Comparison of ENCODE assay signal across 18 mouse cellular contexts in genomic region chr12:17202492-17203322, GRCm38 (mm10). TPM values are rescaled to one million over a fixed set of nuclear protein-coding genes. Genes with fewer than 3 reads are reported as not detected.
A peak's percentile ranks its signal among the peaks of the same experiment; 100 is the strongest.
DNase-seq lines count a peak whose midpoint lies in the region; ATAC-seq and TF ChIP-seq lines count a peak whose summit lies in the region.
"Had no signal": no experiment of that assay in that cellular context is flagged by ENCODE, and none has a peak within 500 bp of the region (broad histone marks: within the 10 kb centered on the region; RNA-seq: fewer than 3 reads in every experiment).

No protein-coding gene starts in this region.

- H3K4me1 ChIP-seq in forebrain, embryonic 16.5 days (replicated peaks; ENCODE audit: control insufficient read depth, insufficient read depth, low read length): peaks cover 8% of the 10 kb centered on the region
- no peaks in the 10 kb centered on the region for H3K4me1 ChIP-seq in midbrain, postnatal 0 days (ENCODE audit: insufficient read depth, low read length)
- H3K4me1 ChIP-seq in heart, embryonic 12.5 days (replicated peaks): no peaks in the 10 kb centered on the region
- H3K4me1 ChIP-seq: heart, embryonic 13.5 days; stomach, embryonic 15.5 days had no signal

- no peaks in the 10 kb centered on the region for H3K36me3 ChIP-seq in forebrain, embryonic 16.5 days (ENCODE audit: control insufficient read depth, insufficient read depth)
- no peaks in the 10 kb centered on the region for H3K36me3 ChIP-seq in midbrain, postnatal 0 days (ENCODE audit: insufficient read depth, low read length)
- no peaks in the 10 kb centered on the region for H3K36me3 ChIP-seq in heart, embryonic 12.5 days
- H3K36me3 ChIP-seq: heart, embryonic 13.5 days; stomach, embryonic 15.5 days had no signal

- no peak overlapping the region; the same call in 1 of the 2 replicates for H3K4me2 ChIP-seq in forebrain, embryonic 16.5 days (ENCODE audit: low read length)
- H3K4me2 ChIP-seq in midbrain, postnatal 0 days (ENCODE audit: low read depth, low read length, poor library complexity, severe bottlenecking): no peak overlapping the region
- no peak overlapping the region for H3K4me2 ChIP-seq in heart, embryonic 12.5 days
- H3K4me2 ChIP-seq: heart, embryonic 13.5 days; liver, embryonic 11.5 days; stomach, embryonic 15.5 days had no signal

- H3K27ac ChIP-seq in layer of hippocampus, adult 2 months: 0 out of 2 replicates have a peak overlapping the region, but pooled peaks have one; percentile 7
- no peak overlapping the region for H3K27ac ChIP-seq in forebrain, embryonic 16.5 days (ENCODE audit: low read length)
- H3K27ac ChIP-seq in midbrain, postnatal 0 days (ENCODE audit: low read depth, low read length): no peak overlapping the region
- H3K27ac ChIP-seq in heart, embryonic 12.5 days (ENCODE audit: poor library complexity, severe bottlenecking): no peak overlapping the region
- H3K27ac ChIP-seq: gastrocnemius, adult 2 months; heart, embryonic 13.5 days; stomach, embryonic 15.5 days had no signal

- peak; percentile 52; the same call in 1 of the 2 replicates for ATAC-seq in forebrain, embryonic 16.5 days
- ATAC-seq in midbrain, postnatal 0 days (ENCODE audit: low FRiP score): no peak
- no peak for ATAC-seq in heart, embryonic 12.5 days (ENCODE audit: insufficient number of reproducible peaks, low FRiP score)
- ATAC-seq: CD4-positive, CD25-positive, alpha-beta regulatory T cell, adult 4 months had no signal

- intact Hi-C loops in left cerebral cortex, postnatal 10 days (cut with DNase I): no loop called here

- 39% methylated on average over 13 of the region's 13 CpGs for WGBS in forebrain, embryonic 16.5 days
- WGBS in midbrain, postnatal 0 days: 44% methylated on average over 13 of the region's 13 CpGs
- 52% methylated on average over 13 of the region's 13 CpGs for WGBS in heart, embryonic 12.5 days

- no peak for DNase-seq in layer of hippocampus, adult 2 months (ENCODE audit: low spot score in 2 of 2)
- DNase-seq in layer of hippocampus, adult 11-12 months (ENCODE audit: low spot score): no peak
- peak; percentile 52 for DNase-seq in embryo, embryonic 11 days
- no peak for DNase-seq in midbrain, postnatal 0 days (ENCODE audit: low spot score)
- no peak for DNase-seq in left cerebral cortex, postnatal 10 days (ENCODE audit: extremely low spot score in 1 of 2, low spot score in 2 of 2)
- DNase-seq: cerebellum, postnatal 10 days; gastrocnemius, adult 2 months; kidney, postnatal 10 days; layer of hippocampus, postnatal 36 days; lung, postnatal 10 days; thymus, postnatal 36 days had no signal

- TF ChIP-seq CTCF in layer of hippocampus, adult 2 months (conservative IDR thresholded peaks at IDR 0.05): 0 out of 2 replicates have a peak, but pooled peaks have one; percentile 17
- peak; percentile 32; the same call in 1 of the 2 replicates for TF ChIP-seq CTCF in midbrain, postnatal 0 days (IDR thresholded peaks at IDR 0.05)

- no peaks in the 10 kb centered on the region for H3K9me3 ChIP-seq in forebrain, embryonic 16.5 days (ENCODE audit: control insufficient read depth, low read length)
- no peaks in the 10 kb centered on the region for H3K9me3 ChIP-seq in midbrain, postnatal 0 days (ENCODE audit: low read length)
- H3K9me3 ChIP-seq in heart, embryonic 12.5 days (replicated peaks): peaks cover 4% of the 10 kb centered on the region; the same call in 1 of the 2 replicates
- H3K9me3 ChIP-seq: heart, embryonic 13.5 days; stomach, embryonic 15.5 days had no signal

- no peak overlapping the region for H3K9ac ChIP-seq in forebrain, embryonic 16.5 days (replicated peaks; ENCODE audit: low read depth, low read length)
- H3K9ac ChIP-seq in midbrain, postnatal 0 days (replicated peaks; ENCODE audit: low read length, poor library complexity, severe bottlenecking): no peak overlapping the region
- H3K9ac ChIP-seq in heart, embryonic 12.5 days: no peak overlapping the region
- H3K9ac ChIP-seq: heart, embryonic 13.5 days; stomach, embryonic 15.5 days had no signal

- H3K27me3 ChIP-seq in forebrain, embryonic 16.5 days (replicated peaks; ENCODE audit: control insufficient read depth, insufficient read depth, low read length): no peaks in the 10 kb centered on the region
- no peaks in the 10 kb centered on the region for H3K27me3 ChIP-seq in midbrain, postnatal 0 days (ENCODE audit: insufficient read depth, low read length)
- no peaks in the 10 kb centered on the region for H3K27me3 ChIP-seq in heart, embryonic 12.5 days (replicated peaks)
- H3K27me3 ChIP-seq: heart, embryonic 13.5 days; stomach, embryonic 15.5 days had no signal

- H3K4me3 ChIP-seq in layer of hippocampus, adult 2 months: no peak overlapping the region
- no peak overlapping the region for H3K4me3 ChIP-seq in forebrain, embryonic 16.5 days (replicated peaks; ENCODE audit: low read length)
- no peak overlapping the region for H3K4me3 ChIP-seq in midbrain, postnatal 0 days (ENCODE audit: low read depth, low read length)
- no peak overlapping the region for H3K4me3 ChIP-seq in heart, embryonic 12.5 days
- H3K4me3 ChIP-seq: gastrocnemius, adult 2 months; heart, embryonic 13.5 days; stomach, embryonic 15.5 days had no signal

RNA-seq across cellular contexts. Expression of gene Kcnf1, which starts 26.0 kb away (rescaled TPM):
- 10 to 100 TPM; 36.5 to 36.8 TPM for total RNA-seq in layer of hippocampus, adult 2 months (2021)
- polyA plus RNA-seq in forebrain, embryonic 16.5 days (2015; fragmentation: Nextera tagmentation; extraction: Ambion mirVana): 5.0 and 6.6 TPM in 2 replicates
- total RNA-seq in midbrain, postnatal 0 days (2014; rRNA removed): 11.0 and 12.2 TPM in 2 replicates
- polyA plus RNA-seq in midbrain, postnatal 0 days (2015; fragmentation: Nextera tagmentation; extraction: Ambion mirVana): 4.7 and 5.1 TPM in 2 replicates
- 0.50 and 0.55 TPM in 2 replicates for polyA plus RNA-seq in heart, embryonic 12.5 days (2016; fragmentation: Nextera tagmentation; extraction: Ambion mirVana)
- total RNA-seq in left cerebral cortex, postnatal 10 days (2021): 100 to 1,000 TPM in 1 of 2 experiments, 10 to 100 TPM in 1; 93.6 to 105 TPM
- total RNA-seq: monocyte, adult 5-6 weeks had no signal
